Mouse (Mus musculus) heart, adult 9 months (tissue): ENCODE measurements around the gene Ppfia2.

Source experiments
- DNase-seq, 2 experiments: peaks; one replicate each; pipeline ENCODE4 v3.0.0; 2022; ENCODE audit warnings: low spot score in 2 of 2

The Ppfia2 gene

DNA sequence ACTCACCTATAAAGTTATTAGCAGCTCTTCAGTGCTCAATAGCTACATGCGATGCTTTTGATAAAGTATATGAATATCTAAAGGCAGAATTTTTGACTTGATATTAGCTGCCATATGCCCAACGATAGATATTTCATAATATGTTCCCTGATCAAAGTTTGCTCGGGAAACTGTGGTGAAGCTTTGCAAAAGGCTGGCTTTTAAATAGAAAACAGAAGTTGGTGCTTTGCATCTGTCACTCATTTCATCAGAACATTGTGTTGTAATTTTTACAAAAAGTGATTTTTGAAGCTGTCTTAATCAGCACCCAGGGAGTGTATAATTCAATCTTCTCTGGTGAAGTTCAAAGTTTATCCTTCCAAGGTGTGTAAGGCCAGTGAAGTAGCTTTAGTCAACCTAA is 195.1 kb downstream of the Ppfia2 start:
- DNase-seq, result no peak

DNA sequence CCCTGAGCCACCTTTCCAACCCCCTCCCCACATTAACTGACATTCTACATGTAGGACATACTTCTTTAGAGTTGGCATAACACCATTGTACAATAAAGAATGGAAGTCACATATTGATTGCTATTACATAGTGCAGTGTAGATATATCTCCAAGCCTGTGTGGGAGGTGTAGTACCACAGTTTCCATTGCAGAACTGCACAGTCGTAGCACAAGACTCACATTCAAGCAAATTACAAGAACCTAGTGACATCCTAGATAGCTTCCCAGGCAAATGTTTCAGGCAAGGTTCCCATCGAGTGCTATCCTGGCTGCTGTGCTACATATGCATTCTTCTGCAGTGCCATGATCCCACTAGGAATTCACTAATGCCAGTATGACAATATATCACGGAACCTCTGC is 200.0 kb downstream of the Ppfia2 start:
- no peak for DNase-seq

DNA sequence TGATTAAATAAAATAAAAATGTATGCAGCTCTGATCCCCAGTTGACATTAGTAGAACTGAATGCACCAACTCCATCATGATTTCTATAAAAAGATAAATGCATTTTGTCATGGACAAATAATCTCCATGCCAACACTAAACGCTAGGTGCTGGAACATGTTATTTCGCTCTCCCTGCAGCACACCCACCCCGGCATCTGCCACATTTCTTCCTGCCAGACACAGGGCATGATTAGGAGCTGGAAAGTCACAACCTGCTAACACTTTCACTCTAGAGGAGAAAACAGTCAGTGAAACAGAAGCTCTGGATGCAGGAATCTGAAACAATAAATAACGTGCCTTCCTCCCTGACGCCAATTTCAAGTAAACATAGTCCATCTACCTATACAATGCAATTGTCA is 211.3 kb downstream of the Ppfia2 start:
- no peak for DNase-seq

DNA sequence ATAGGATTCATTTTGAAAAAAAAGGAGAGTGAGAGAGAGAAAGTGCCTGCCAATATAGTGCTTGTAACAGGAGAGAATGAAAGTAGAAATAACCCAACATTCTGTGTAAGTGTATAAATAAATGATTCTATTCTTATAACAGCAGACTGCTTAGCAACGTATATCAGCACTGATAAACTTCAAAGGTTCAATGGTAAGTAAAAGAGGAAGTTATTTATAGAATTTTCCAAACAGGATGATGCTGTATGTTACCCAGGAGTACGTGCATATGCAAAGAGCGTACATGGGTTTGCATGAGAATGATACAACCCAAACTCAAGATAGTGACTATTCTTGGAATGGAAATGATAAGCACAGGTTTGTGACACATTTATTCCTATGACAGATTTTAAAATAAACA is 215.4 kb downstream of the Ppfia2 start:
- DNase-seq, result no peak

DNA sequence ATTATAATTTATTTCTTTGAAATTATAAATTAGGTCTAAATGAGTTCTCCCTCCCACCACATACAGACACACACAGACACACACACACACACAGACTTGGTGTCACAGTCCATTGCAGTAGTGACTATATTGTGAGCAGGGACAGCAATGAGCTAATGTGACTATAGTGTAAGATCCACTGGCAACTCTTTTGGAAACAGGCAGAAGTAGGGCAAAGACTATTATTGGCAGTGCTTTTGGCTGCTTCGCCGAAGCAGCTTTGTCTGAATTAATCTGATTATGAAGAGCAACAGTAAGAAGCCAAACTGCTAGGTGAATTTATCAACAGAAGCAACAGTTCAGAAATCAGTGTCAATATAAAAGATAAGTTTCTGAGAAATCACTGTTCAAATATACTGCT is 249.8 kb downstream of the Ppfia2 start:
- no peak for DNase-seq

DNA sequence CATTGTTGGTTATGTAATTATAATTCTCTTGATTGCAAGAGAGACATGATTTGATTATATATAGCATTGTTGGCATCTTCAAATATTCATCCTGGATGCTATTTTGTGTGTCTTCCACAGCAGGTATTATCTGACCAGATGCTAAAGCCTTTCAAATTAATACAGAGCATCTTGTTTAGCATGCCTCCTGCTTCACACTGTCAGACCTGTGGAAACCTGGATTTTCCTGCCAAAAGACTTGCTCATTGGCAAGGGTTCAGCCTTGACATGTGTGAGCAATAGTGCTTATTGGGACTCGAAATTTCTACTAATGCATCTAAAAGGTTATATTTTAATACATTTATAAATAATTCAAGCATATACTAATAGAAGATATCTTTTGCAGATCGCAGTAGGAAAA is 262.1 kb downstream of the Ppfia2 start:
- no peak for DNase-seq

DNA sequence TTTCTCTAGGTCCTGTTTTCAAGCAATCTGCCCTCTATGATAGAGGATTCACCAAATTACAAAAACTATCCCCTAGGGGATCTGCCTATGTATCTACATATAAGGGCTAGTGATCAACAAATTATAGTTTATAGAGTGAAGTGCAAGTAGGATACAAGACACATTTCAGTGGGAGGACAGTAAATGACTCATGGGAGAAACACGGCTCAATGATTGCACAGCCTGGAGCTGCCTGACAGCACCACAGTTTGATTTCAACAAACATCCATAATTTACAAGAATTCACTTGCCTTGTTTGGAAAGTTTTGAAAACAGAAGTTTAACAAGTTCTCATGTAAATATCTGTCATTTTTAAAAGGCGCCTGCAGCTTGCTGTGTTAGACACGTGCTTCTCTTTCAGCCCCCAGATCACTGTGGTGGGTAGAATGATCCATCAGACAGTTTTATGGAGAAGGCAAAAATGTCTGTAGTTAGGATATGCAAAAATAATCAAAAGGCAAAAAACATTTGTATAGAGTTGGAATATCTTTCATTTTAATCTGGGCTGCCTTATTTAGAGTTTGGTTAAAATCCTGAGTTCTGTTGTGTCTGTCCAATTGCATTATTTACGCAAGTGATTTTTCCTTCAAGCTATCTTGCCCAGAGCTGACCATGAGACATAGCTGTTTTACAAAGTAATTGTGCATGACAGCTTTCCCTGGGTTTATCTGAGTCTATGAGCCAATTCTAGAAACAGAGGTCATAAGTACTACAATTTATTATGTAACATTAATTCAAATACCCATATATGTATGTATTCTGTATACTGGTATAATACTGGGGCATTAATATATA is 266.3 kb downstream of the Ppfia2 start:
- no peak for DNase-seq

DNA sequence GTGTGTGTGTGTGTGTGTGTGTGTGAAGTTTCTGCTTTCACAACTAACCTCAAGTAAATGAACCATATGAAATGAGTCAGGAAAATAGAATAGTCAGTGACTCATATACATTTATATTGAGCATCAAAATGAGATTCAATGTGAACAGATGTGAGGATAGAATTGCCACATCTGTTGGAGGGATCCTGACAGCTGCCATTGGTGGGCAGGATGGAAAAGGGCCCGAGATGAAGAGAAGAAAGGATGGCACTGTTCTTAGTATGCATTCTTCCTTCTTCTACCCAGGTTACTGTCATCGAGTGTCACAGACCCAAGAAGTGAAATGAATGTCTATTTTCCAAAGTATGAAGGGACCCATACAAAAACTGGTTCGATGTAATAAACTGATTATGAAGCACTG is 268.1 kb downstream of the Ppfia2 start:
- no peak for DNase-seq

DNA sequence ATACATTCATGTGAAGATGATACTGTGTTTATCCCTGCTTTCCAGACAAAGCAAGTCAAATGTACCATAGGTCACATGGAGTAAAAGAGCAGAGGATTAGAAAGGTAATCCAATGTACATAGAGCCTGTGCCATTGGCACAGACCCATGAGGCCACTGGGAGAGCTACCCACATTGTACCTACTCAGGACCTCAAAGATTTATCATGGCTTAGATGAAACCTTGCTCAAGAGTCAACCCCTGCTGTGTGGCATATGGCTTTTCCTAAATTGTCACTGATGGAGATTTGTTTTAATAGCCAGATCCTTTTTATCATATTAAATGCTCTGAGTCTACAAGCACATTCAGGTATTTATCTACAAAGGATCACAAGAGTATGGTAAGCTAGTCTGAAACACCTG is 274.8 kb downstream of the Ppfia2 start:
- DNase-seq, result no peak

DNA sequence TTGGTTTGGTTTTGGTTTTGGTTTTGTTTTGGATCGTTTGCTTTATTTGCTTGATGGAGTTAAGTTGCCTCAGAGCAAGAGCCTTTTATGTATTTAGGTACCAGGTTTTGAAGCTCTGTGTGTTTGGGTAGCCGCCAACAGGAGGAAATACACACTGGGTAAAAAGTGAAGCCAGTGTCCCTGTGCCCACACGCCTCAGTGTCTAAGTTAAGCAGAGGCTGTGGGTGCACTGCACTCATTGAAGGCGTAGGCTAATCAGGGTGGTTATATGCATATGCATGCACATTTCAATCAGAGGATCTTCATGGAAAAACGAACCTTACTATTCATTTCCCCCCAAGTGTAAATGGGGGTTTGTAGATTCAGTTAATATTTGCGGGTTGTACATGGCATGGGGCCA is 290.9 kb downstream of the Ppfia2 start:
- no peak for DNase-seq

DNA sequence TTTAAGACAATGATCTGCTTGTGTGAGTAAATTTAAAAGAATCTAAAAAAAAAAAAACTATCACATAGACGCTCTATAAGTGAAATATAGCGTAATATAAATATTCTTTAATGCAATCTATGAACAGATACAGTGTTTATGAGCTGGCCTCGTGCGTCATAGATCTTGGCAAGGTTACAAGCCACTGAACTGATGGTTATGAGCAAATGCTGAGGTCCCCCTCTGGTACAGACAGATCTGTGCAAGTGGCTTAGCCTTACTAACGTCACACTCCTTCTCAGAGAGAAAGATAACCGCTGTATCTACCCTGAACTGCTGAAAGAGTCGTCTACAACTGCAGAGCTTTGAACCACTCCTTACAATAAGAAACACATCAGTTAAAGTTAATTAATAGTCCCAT is 293.6 kb downstream of the Ppfia2 start:
- no peak for DNase-seq

DNA sequence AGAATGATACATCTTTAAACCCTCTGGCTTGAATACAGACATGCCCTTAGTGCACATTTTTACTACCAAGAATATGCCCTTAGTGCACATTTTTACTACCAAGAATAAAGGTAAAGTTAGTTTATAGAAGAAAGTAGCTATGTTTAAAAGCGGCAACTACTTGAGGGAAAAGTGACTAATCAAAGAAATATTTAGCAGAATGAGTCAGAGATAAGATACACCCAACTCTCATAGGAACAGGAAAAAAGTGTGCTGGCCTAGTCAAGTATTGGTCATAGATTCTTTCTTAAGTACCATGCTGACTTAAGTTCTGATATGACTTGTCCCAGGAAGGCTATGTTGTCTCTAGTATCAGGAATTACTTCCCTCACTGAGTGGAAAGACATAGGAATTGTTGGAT is 305.4 kb downstream of the Ppfia2 start:
- no peak for DNase-seq

DNA sequence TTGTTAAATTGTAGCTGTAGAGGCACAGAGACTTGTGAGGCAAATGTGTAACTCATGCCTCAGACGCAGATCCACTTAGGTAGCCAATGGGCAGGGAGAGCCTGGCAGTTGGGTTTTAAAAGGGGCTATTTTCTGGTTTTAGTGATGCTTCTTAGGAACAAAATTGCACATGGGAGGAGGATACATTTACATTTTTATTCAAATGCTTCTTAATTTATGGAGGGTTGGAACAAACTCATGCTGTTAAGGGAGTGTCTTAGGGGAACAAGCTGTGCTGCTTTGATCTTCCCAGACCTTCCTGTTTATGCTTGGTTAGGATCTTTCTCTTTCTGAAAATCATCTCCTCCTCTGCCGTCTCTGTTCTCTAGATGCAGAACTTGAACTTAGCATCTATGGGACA is 345.3 kb downstream of the Ppfia2 start:
- no peak for DNase-seq

DNA sequence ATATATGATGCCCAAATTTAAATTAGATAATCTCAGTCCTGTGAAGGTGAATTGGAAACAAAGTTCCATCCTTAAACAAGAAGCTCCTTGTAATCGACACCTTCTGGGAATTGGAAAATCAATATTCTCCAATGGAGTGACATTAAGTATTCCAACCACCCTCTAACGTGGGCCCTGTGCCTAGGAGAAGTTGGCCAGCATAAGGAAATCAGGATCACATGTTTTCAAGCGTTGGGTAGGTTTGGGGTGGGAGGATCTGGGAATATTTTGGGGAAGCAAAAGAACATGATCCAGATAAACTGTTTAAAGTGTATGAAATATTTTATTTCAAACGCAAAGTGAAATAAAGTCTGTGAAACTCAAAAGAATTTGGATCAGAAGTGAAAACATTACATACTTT is 348.2 kb downstream of the Ppfia2 start:
- DNase-seq, result no peak

DNA sequence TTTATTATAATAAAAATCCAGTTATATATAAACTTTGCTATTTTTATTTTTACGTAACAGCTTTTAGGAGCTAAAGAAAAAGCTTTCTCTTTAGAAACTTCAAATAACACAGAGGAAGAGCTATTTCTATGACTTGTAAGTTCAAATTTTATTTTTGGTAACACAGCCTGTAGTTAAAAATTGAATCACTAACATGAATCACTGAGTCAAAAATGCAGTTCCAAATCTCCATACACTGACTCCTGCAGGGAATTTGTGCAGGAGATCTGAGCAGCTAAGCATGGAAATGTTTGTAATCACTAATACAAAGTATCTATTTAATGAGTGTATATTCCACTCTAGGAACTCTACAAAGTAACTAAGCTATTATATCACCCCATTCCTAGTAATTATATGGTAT is 354.1 kb downstream of the Ppfia2 start:
- DNase-seq, result no peak

DNA sequence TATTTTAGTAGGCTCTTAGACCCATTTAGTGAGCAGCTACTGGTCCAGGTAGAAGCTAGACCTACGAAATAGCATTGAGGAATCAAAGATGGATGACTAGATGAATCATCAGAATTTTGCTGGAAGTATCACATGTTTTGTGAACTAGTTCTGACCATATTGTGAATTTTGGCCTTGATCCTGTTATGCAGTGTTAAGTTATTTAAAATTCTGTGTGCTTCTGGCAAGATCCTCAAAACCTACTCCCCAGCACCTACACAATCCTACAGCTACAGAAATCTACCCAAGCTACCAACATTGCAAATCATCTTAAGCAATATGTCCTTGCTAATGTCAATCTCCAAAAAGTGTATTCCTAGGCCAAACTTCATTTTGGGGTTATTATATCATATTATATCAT is 368.3 kb downstream of the Ppfia2 start:
- no peak for DNase-seq

DNA sequence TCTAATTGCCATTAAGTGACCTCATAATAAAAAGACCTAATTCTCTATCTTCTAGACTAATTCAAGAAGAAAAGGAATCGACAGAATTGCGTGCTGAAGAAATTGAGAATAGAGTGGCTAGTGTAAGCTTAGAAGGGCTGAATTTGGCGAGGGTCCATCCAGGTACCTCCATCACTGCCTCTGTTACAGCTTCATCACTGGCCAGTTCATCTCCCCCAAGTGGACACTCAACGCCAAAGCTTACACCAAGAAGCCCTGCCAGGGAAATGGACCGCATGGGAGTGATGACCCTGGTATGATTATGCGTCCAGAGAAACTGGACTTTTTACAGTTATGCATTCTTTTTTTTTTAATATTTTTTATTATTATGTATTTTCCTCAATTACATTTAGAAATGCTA is 388.0 kb downstream of the Ppfia2 start:
- no peak for DNase-seq

DNA sequence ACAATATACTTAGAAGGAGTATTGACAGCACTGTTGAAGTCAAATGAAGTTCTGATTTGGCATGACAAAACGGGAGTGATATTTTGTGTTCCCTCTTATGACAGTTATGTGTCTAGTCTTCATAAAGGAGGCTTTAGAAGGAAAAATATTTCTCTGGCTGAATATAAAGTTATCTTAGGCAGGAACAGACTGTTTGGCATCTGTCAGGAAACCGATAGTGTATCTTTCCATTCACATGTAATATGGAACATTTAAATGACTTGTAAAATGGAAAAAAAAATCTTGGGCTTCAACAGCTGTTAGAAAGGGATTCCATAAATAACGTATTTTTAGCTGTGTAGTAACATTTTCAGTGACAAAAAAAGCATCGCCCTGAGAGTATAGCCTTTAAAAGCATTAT is 400.1 kb downstream of the Ppfia2 start:
- no peak for DNase-seq

DNA sequence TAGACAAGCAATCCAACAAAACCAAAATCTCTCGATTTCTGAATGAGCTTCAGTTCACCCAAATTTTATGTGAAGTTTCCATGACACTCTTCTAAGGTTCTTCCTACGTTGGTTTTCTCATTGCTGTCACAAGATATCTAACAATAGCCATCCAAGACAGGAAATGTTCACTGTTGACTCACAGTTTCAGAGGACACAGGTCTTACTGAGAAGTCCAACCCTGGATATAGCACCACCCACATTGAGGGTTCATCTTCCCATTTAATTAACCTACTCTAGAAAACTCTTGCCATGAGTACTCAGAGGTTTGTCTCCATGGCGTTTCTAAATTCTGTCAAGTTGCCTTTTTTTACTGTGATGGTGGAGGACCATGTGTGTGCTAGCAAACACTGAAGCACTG is 401.7 kb downstream of the Ppfia2 start:
- no peak for DNase-seq

DNA sequence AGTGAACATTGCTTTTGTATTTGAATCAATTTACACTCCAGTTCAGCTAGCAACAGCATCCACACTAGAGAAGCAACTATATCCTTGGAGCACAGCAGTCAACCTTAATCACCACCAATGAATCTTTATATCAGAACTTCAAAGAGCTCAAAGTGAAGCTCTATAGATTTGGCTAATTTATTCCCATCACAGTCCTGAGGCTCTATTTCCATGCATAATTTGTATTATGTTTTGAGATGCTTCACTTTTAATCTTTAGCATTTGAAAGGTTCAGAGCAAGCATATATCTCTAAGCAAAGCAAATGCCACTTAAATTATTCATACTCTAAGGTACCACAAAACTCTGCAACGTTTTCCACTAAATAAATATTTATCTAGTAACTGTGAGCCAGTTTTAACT is 402.6 kb downstream of the Ppfia2 start:
- DNase-seq, result no peak

DNA sequence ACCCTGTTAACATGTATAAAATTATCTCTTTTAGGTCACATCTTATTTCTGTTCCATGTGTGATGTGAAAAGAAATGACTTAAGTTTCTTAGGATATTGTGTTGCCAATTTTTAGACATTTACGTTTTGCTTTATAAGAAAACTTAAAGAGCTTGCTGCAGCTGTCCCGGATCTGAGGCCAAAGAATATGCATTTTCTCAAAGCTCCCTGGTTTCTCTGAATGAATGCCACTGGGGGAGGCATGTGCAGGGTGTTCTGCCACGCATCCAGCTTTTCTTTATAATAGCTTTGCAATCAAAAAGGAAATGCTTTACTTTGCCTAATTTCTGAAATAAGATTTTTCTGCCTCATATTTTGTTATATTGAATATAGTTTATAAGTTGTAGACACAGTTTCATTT is 411.2 kb downstream of the Ppfia2 start:
- no peak for DNase-seq

DNA sequence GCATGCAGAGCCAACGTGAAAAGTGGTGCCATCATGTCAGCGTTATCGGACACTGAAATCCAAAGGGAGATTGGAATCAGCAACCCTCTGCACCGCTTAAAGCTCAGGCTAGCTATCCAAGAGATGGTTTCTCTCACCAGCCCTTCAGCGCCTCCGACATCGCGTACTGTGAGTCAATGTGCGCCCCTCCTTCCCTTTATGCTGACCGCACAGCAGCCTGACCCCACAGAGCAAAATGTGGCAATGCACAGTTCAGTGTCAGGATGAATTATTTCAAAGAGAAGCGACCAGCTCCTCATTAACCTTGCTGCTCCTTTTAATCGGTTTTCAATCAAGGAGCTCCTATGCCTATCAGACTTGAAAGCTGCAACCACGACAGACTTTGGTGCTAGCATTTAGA is 426.2 kb downstream of the Ppfia2 start:
- no peak for DNase-seq

DNA sequence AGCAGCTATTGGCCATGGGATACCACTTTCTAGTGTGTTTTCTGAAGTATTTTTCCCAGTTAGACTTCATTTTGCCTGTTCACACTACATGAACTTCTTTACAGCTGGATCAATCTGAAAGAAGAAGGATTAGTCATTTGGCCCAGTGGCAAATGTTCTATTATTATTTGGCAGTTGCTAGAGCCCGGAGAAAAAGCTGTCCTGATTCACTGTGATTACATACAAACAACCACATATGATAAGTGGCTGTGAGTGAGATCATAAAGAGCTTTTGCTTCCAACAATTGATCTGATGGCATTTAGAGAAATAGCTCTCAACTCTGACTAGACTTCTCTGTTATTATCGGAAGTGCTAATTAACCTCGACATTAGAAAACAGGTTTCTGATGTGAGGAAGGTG is 440.0 kb downstream of the Ppfia2 start:
- DNase-seq, result no peak

DNA sequence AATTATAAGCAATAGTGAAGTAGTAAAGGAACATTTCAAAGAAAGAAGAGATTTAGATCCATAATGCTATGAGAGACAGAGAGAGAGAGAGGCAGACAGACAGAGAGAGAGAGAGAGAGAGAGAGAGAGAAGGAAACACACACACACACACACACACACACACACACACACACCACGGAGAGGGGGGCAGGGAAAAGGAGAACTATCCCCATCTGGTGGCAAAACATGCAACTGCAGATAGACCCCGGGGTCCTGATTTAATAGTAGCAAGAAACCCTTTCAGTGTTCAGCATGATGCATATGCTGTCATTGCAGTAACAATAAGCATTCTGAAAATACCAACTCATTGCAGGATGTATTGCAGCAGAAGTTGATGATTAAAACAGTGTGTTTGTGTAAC is 442.9 kb downstream of the Ppfia2 start:
- no peak for DNase-seq
